Mouse (Mus musculus) heart, embryonic 12.5 days (tissue): ENCODE data around the gene Angptl4. TPM values are rescaled to one million over a fixed set of nuclear protein-coding genes. Genes with fewer than 3 reads are reported as not detected.

Source experiments
- ATAC-seq: fragments of 200-750 bp; cut with Nextera tagmentation; 2 replicates; pipeline ENCODE4 v1.8.0; 2017; ENCODE audit warnings: moderate TSS enrichment, moderate library complexity; ENCODE audit not compliant: insufficient number of reproducible peaks, low FRiP score
- H3K27ac ChIP-seq: fragments of 300-500 bp; sonication (generic); 2 replicates; pipeline ENCODE4 v1.5.1; 2016; ENCODE audit warnings: mild to moderate bottlenecking, moderate library complexity; ENCODE audit not compliant: poor library complexity, severe bottlenecking
- H3K27me3 ChIP-seq: fragments of 300-500 bp; sonication (generic); replicated peaks from 2 replicates; pipeline ENCODE4 v1.6.1; 2016; ENCODE audit warnings: mild to moderate bottlenecking, moderate library complexity
- H3K36me3 ChIP-seq: fragments of 300-500 bp; sonication (generic); 2 replicates; pipeline ENCODE4 v1.6.1; 2016; ENCODE audit warnings: mild to moderate bottlenecking, moderate library complexity
- H3K4me1 ChIP-seq: fragments of 300-500 bp; sonication (generic); replicated peaks from 2 replicates; pipeline ENCODE4 v1.6.1; 2016; ENCODE audit warnings: mild to moderate bottlenecking
- H3K4me2 ChIP-seq: fragments of 300-500 bp; sonication (generic); 2 replicates; pipeline ENCODE4 v1.6.1; 2016; ENCODE audit warnings: mild to moderate bottlenecking, moderate library complexity
- H3K4me3 ChIP-seq: fragments of 300-500 bp; sonication (generic); 2 replicates; pipeline ENCODE4 v1.5.1; 2016; ENCODE audit warnings: mild to moderate bottlenecking
- H3K9ac ChIP-seq: fragments of 300-500 bp; sonication (generic); 2 replicates; pipeline ENCODE4 v1.6.1; 2016; ENCODE audit warnings: mild to moderate bottlenecking, moderate library complexity
- H3K9me3 ChIP-seq: fragments of 300-500 bp; sonication (generic); replicated peaks from 2 replicates; pipeline ENCODE4 v1.6.1; 2016; ENCODE audit warnings: mild to moderate bottlenecking, moderate library complexity
- WGBS: fragments of 180-500 bp; shearing (Covaris S2); methylation state at CpG from one replicate; pipeline ENCODE4 v1.1.7; 2016; 5-methylcytosine and 5-hydroxymethylcytosine counted together
- polyA plus RNA-seq: library from polyadenylated mRNA; unstranded; fragments of >200 nt; fragmentation: Nextera tagmentation; extraction: Ambion mirVana; gene quantifications from 2 replicates; pipeline ENCODE4 v1.2.1, GENCODE M21; 2016

Angptl4 gene
- polyA plus RNA-seq, 1 experiment from 2014 or later: 6.9 TPM

DNA sequence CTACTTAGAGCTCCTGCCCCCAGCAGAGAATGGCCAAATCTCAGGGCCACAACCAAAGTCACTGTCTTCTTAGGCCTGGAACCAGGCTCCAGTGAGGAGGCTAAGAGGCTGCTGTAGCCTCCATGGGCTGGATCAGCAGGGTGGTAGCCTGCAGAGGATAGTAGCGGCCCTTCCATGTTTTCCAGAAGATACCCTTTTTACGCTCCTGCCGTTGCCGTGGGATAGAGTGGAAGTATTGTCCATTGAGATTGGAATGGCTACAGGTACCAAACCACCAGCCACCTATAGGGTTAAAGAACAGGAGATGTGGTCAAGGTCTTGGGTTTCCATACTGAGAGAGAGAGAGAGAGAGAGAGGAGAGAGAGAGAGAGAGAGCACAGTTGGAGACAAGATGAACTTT, 6.3 kb downstream of the Angptl4 start:
- Histone ChIP-seq H3K9me3 (no peaks in the 10 kb centered on the region), H3K27me3 (0 out of 2 replicates have a peak, but pooled peaks cover 7% of the 10 kb centered on the region), H3K4me1 (peaks cover 21% of the 10 kb centered on the region), H3K36me3 (peaks cover 23% of the 10 kb centered on the region; the same call in 1 of the 2 replicates), H3K27ac (no peak overlapping the region), H3K4me3 (no peak overlapping the region), H3K9ac (no peak overlapping the region), H3K4me2 (no peak overlapping the region)
- WGBS: 97% methylated on average over 4 of the region's 4 CpGs
- no peak for ATAC-seq

DNA sequence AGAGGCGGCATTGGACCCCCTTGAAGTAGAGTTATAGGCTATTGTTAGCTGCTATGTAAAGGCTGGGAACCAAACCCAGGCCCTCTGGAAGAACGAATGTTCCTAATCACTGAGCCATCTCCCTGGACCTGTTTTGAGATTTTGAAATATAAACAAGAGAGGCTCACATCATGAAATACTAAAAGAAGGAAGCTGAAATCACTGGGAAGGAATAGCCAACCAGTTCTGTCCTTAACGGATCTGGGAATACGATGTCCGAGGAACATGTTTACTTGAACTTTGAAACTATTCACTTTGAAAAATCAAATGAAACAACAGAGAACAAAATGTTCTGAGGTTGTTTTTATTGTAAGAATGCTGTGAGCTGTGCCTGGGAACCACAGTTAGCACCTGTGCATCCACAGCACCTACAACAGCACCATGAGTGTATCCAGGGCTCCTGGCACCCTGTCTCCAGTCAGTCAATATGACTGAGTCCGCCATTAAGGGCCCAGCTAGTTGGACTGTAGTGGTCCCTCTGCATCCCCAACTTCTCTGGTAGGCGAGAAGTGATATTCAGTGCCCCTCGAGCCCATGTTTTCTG, 7.0 kb downstream of the Angptl4 start:
- Histone ChIP-seq H3K9ac (no peak overlapping the region), H3K36me3 (peaks cover 23% of the 10 kb centered on the region; the same call in 1 of the 2 replicates), H3K27ac (no peak overlapping the region), H3K4me3 (no peak overlapping the region), H3K9me3 (no peaks in the 10 kb centered on the region), H3K4me2 (no peak overlapping the region), H3K4me1 (peaks cover 15% of the 10 kb centered on the region), H3K27me3 (0 out of 2 replicates have a peak, but pooled peaks cover 4% of the 10 kb centered on the region)
- no peak for ATAC-seq
- WGBS: 88% methylated on average over 8 of the region's 8 CpGs

DNA sequence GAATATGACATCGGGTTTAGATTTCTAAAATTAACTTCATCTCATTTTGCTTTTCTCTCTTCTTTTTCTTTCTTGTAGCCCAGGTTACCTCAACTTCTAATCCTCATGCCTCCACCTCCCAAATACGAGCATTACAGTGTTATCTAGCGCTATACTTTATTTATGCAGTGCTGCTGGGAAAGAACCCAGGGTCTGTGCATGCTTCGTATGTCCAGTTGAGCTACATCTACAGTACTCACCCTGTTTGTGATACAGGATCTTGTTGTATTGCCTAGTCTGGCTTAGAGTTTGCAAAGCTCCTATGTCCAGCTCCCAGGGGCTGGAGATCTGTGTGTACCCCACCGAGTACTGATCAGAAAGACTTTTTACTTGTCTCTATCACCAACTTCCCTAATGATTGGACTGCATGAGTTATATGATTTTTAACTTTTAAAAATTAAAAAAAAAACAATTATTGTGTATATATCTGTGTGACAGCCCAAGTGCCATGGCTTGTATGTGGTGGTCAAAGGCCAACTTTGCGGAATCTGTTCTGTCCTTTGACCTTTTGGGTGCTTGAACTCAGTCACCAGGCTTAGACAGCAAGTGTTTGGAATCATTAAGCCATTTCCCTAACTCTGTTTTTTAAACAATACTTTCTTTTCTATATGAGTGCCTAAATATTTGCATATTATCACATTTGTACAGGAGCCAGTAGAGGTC, 7.6 kb downstream of the Angptl4 start:
- WGBS: 89% methylated on average over 6 of the region's 6 CpGs
- peaks cover 8% of the 10 kb centered on the region for H3K4me1 ChIP-seq
- H3K36me3 ChIP-seq: peaks cover 23% of the 10 kb centered on the region; the same call in 1 of the 2 replicates
- H3K4me2 ChIP-seq: no peak overlapping the region
- H3K9ac ChIP-seq: no peak overlapping the region
- H3K4me3 ChIP-seq: no peak overlapping the region
- H3K27me3 ChIP-seq: 0 out of 2 replicates have a peak, but pooled peaks cover 4% of the 10 kb centered on the region
- no peaks in the 10 kb centered on the region for H3K9me3 ChIP-seq
- no peak for ATAC-seq
- H3K27ac ChIP-seq: no peak overlapping the region

DNA sequence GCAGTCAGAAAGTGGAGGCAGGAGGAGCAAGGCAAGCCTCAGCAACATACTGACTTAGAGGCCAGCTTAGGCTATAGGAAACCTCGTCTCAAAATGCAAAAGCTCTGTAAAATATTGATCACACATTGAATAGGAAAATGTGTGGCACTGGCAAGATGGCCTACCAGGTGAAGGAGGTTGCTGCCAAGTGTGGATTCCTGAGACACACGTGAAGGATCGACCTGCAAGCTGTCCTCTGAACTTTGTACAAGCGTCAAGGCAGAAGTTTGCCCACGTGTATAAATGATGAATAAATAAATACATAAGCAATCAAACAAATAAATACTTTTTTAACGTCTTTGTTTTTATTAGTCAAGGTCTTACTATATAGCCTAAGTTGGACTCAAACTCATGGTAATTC, 8.2 kb downstream of the Angptl4 start:
- Histone ChIP-seq H3K9me3 (no peaks in the 10 kb centered on the region), H3K27me3 (0 out of 2 replicates have a peak, but pooled peaks cover 4% of the 10 kb centered on the region), H3K36me3 (peaks cover 23% of the 10 kb centered on the region; the same call in 1 of the 2 replicates), H3K4me1 (peaks cover 2% of the 10 kb centered on the region; the same call in 1 of the 2 replicates), H3K4me2 (no peak overlapping the region), H3K9ac (no peak overlapping the region), H3K27ac (no peak overlapping the region), H3K4me3 (no peak overlapping the region)
- ATAC-seq: no peak
- WGBS: 81% methylated on average over 6 of the region's 6 CpGs

DNA sequence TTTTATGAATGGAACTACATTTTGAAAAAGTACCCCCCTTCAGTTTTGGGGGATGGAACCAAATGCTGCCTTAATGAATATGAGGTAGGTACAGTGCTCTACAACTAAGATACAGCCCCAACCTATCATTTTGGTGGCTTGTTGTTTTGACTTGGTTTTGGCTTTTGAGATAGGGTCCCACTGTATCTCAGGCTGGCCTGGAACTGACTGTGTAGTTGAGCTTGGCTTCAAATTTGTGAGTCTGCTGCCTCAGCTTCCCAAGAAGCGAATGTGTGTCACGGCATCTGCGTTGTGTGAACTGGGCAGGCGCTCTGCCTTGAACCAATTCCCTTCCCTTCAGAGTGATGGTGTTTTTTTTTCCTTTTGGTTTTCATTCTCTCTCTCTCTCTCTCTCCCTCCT, 10.0 kb downstream of the Angptl4 start:
- Histone ChIP-seq H3K4me3 (no peak overlapping the region), H3K27ac (no peak overlapping the region), H3K27me3 (0 out of 2 replicates have a peak, but pooled peaks cover 7% of the 10 kb centered on the region), H3K9me3 (no peaks in the 10 kb centered on the region), H3K36me3 (peaks cover 15% of the 10 kb centered on the region; the same call in 1 of the 2 replicates), H3K4me1 (no peaks in the 10 kb centered on the region), H3K4me2 (no peak overlapping the region), H3K9ac (no peak overlapping the region)
- WGBS: 93% methylated on average over 4 of the region's 4 CpGs
- ATAC-seq: no peak

DNA sequence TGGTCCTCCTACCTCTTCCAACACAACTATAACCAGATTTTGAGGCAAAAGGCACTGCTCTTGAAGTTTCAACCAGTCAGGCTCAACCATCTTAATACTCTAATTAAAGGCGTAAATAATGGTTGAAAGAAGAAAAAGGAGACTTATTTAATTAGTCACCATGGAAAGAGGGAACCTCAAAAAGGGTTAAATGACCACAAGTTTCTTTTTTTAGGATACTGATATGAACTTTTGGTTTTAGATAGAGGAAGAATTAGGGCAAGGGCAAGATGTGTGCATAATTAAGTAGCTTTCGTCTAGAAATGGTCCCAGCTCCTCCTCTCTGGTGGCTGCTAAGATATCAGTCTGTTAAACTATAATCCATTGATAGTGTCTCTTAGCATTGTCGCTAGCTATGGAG, 15.2 kb downstream of the Angptl4 start:
- Histone ChIP-seq H3K4me1 (no peaks in the 10 kb centered on the region), H3K36me3 (no peaks in the 10 kb centered on the region), H3K9ac (no peak overlapping the region), H3K4me3 (no peak overlapping the region), H3K4me2 (no peak overlapping the region), H3K27ac (no peak overlapping the region), H3K9me3 (no peaks in the 10 kb centered on the region), H3K27me3 (0 out of 2 replicates have a peak, but pooled peaks cover 8% of the 10 kb centered on the region)
- WGBS: 67% methylated on average over 3 of the region's 3 CpGs
- ATAC-seq: no peak

DNA sequence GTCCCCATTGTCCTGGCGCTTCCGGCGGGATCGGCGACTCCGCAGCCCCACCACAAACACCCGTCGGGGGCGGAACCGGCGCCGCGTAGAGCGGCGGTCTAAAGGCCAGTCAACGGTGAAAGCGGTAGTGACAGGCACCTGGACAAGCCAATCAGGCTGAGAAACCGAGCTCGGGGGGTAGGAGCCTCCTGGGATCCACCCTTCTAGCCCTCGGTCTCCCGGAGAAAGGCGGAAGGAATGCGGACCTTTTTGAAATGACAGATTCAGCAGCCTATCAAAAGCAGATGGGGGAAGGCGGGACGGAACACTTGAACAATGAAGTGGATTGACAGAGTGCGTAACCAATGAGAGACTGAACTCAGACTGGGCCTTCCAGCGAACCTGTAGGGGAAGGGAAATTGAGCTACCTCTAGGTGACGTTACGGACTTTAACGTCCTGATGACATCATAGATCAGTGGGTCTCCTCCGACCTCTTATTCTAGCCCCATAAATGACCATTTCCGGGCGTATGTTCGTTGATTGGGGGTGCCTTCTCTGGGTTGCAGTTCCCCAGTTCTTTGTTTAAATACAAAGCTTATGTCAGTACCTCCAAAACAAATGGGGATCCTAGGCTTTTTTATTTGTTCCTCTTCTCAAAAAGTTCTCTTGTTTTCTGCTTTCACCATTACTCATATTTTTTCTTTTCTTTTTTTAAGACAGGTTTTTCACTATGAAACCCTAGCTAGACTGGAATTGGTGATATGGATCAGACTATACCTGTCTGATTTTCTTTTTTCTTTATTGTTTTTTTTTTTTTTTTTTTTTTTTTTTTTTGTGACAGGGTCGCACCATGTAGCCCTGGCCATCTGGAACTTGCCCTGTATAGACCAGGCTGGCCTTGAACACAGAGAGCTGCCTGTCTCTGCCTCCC, 21.1 kb downstream of the Angptl4 start, which contains the start of gene Rab11b:
TSS of gene Rab11b (minus strand) at position 276 of the 911 bp plus-strand sequence.
- Histone ChIP-seq H3K4me2 (peak within 1 kb of the TSS; percentile 88), H3K36me3 (no peaks in the 10 kb centered on the region), H3K4me1 (peaks cover 40% of the 10 kb centered on the region), H3K4me3 (peak within 1 kb of the TSS; percentile 69), H3K27ac (peak within 1 kb of the TSS; percentile 98), H3K9me3 (no peaks in the 10 kb centered on the region), H3K9ac (peak within 1 kb of the TSS; percentile 88), H3K27me3 (no peaks in the 10 kb centered on the region)
- peak; percentile 99 for ATAC-seq
- WGBS: 2% methylated on average over 35 of the region's 35 CpGs

DNA sequence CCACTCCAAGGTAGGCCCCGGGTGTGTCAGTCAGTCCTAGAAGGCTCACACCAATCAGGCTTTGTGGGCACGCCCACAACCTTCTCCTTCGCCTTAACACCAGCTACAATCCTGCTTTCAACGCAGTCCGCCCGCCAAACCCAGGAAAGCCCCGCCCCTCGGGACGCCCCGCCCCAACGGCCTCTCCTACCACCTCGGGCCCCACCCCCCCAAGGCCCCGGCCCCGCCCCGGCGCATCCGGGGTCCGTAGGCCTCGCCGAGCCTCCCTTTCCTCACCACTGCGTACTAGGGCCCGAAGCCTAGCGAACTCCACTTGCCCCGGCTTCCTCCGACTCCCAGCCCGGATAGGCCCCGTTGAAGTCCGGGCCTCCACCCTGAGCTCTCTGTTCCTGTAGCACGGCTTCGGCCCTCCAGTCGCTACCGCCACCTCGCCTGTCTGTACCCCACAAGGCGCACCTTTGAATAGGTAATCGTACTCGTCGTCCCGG, 21.8 kb downstream of the Angptl4 start:
- H3K4me3 ChIP-seq: peak overlapping the region; percentile 69

DNA sequence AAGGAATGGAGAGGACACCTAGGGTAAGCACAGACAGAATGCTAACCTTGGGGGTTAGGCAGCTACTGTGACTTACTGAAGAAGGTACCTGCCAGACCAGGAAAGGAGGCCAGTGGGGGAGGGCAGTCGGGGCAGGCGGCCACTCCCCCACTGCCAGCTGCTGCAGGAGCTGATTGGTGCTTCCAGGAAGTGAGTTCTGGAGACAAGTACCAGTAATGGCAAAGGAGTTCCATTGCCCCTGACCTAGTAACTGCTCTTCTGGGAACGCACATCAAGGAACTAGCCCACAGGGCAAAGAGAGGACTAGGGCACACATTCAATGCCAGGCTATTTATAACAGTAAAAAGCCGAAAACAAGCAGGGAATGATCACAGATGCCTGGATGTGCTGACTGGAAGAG, 24.4 kb downstream of the Angptl4 start:
- Histone ChIP-seq H3K9me3 (no peaks in the 10 kb centered on the region), H3K4me2 (peak overlapping the region; percentile 11; the same call in 1 of the 2 replicates), H3K4me3 (no peak overlapping the region), H3K9ac (no peak overlapping the region), H3K27ac (no peak overlapping the region), H3K27me3 (no peaks in the 10 kb centered on the region), H3K36me3 (no peaks in the 10 kb centered on the region), H3K4me1 (peaks cover 65% of the 10 kb centered on the region)
- WGBS: 54% methylated on average over 4 of the region's 4 CpGs
- ATAC-seq: no peak

More for the DNA sequence above, 21.8 kb downstream of the Angptl4 start:
- Histone ChIP-seq H3K27me3 (no peaks in the 10 kb centered on the region), H3K36me3 (no peaks in the 10 kb centered on the region), H3K9ac (peak overlapping the region; percentile 88), H3K4me2 (peak overlapping the region; percentile 88), H3K9me3 (no peaks in the 10 kb centered on the region), H3K4me1 (peaks cover 45% of the 10 kb centered on the region), H3K27ac (peak overlapping the region; percentile 98)
- under 1% methylated on average over 35 of the region's 38 CpGs for WGBS
- ATAC-seq: peak; percentile 90

DNA sequence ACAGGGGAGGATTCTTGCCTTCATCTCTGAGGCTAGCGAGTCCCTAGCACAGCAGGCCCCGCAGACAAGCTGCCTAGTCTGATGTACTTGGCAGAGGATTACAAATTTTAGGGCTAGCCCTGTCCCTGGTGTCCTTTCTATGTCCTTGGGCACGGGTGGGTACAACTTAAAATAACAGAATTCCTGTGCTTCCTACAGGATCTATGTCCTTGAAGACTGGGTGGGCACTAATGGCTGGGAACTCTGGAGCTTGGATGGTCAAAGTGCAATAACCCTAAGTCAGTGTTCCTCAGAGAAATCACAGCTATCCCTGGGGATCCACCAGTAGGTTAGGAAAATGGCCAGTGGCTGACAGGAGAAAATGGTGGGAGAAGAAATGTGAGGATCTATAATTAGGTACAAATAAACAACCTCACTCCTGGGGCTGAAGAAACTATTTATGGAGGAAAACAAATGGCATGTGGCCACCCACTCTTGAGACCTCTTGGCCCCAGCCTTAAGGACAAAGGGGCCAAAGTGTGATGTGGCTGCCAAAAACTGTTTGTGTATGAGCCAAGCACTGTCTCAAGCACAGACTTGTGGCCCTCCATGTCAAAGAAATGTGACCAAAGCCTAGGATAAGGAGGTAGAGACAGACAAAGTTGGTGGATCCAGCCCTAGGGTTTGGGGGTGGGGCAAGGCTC, 25.4 kb downstream of the Angptl4 start:
- Histone ChIP-seq H3K9ac (no peak overlapping the region), H3K4me1 (peaks cover 65% of the 10 kb centered on the region), H3K9me3 (no peaks in the 10 kb centered on the region), H3K36me3 (0 out of 2 replicates have a peak, but pooled peaks cover 6% of the 10 kb centered on the region), H3K27ac (no peak overlapping the region), H3K4me3 (no peak overlapping the region), H3K4me2 (no peak overlapping the region), H3K27me3 (no peaks in the 10 kb centered on the region)
- no peak for ATAC-seq
- WGBS: 83% methylated on average over 3 of the region's 3 CpGs
